Mouse (Mus musculus): ENCODE data around the gene AA467197. TPM values are rescaled to one million over a fixed set of nuclear protein-coding genes. Genes with fewer than 3 reads are reported as not detected.

The AA467197 gene
- polyA plus RNA-seq, 1 experiment, result 1.2 TPM

DNA sequence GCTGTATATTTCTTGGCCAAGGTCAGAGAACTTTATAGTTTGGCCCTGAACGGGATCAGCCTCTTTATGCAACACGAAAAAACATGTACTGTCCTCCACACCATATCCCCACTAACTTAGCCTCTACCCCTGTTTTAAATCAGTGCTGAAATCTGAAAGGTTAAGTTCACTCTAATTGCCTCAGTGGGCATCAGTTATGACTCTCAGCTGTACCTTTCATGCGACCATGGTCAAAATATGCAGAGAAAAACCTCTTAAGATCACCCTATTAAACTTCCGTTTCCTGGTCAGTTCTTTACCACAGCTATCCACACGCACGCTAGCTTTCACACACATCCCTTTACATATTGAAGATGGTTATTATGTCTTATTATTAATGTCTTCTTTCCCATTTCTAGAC, 6.9 kb upstream of the AA467197 start:
- Histone ChIP-seq H3K36me3 (ENCODE audit: control insufficient read depth, insufficient read depth) (peaks cover 5% of the 10 kb centered on the region), H3K27me3 (ENCODE audit: control insufficient read depth, insufficient read depth, insufficient read length) (no peaks in the 10 kb centered on the region), H3K79me2 (ENCODE audit: control insufficient read depth, insufficient read depth) (peaks cover 11% of the 10 kb centered on the region), H3K4me3 (peak overlapping the region; percentile 40), H3K4me2 (ENCODE audit: low read depth) (peak overlapping the region; percentile 81), H3ac (ENCODE audit: control insufficient read depth, insufficient read length) (no peak overlapping the region)
- TF ChIP-seq TCF3 (IDR thresholded peaks at IDR 0.05; ENCODE audit: insufficient read length, low read depth) (no peak), USF1 (IDR thresholded peaks at IDR 0.05; ENCODE audit: low read depth) (no peak), MYOD1 (IDR thresholded peaks at IDR 0.05; ENCODE audit: control insufficient read depth in 1 of 3, insufficient read length in 2 of 3, low read depth in 2 of 3) (no peak), MAX (IDR thresholded peaks at IDR 0.05; ENCODE audit: low read depth) (no peak), TCF12 (IDR thresholded peaks at IDR 0.05; ENCODE audit: insufficient read depth, poor library complexity, severe bottlenecking) (no peak), E2F4 (IDR thresholded peaks at IDR 0.05; ENCODE audit: insufficient read depth) (no peak), MYOG (IDR thresholded peaks at IDR 0.05; ENCODE audit: control insufficient read depth in 1 of 3, insufficient read depth in 1 of 3, insufficient read length in 2 of 3, low read depth in 2 of 3) (no peak), SRF (IDR thresholded peaks at IDR 0.05; ENCODE audit: control insufficient read depth, insufficient read length, low read depth) (no peak), POLR2A (IDR thresholded peaks at IDR 0.05; ENCODE audit: insufficient read length, low read depth) (no peak), POLR2AphosphoS2 (IDR thresholded peaks at IDR 0.05; ENCODE audit: insufficient read length, low read depth) (no peak), CEBPB (IDR thresholded peaks at IDR 0.05; ENCODE audit: insufficient read depth, poor library complexity, severe bottlenecking) (no peak), REST (IDR thresholded peaks at IDR 0.05; ENCODE audit: insufficient read depth, insufficient read length) (no peak)

- H3K4me2 ChIP-seq (ENCODE audit: low read depth), result peak overlapping the region; percentile 81
- peaks cover 5% of the 10 kb centered on the region for H3K36me3 ChIP-seq (ENCODE audit: control insufficient read depth, insufficient read depth)
- peak overlapping the region; percentile 40 for H3K4me3 ChIP-seq
- TF ChIP-seq TCF3 (IDR thresholded peaks at IDR 0.05; ENCODE audit: insufficient read length, low read depth) (no peak), POLR2AphosphoS2 (IDR thresholded peaks at IDR 0.05; ENCODE audit: insufficient read length, low read depth) (peak; percentile 43), E2F4 (IDR thresholded peaks at IDR 0.05; ENCODE audit: insufficient read depth) (no peak), MYOD1 (IDR thresholded peaks at IDR 0.05; ENCODE audit: control insufficient read depth in 1 of 3, insufficient read length in 2 of 3, low read depth in 2 of 3) (peak in 1 of 3 experiments; percentile 33), POLR2A (IDR thresholded peaks at IDR 0.05; ENCODE audit: insufficient read length, low read depth) (peak; percentile 67)
- H3K27me3 ChIP-seq (ENCODE audit: control insufficient read depth, insufficient read depth, insufficient read length), result no peaks in the 10 kb centered on the region
- H3K79me2 ChIP-seq (ENCODE audit: control insufficient read depth, insufficient read depth), result peaks cover 11% of the 10 kb centered on the region
- peak overlapping the region; percentile 77 for H3ac ChIP-seq (ENCODE audit: control insufficient read depth, insufficient read length)
Measured at GRCm38 (mm10) chr2:122630465-122631225, 6.1 kb upstream of the AA467197 start.

- peaks cover 5% of the 10 kb centered on the region for H3K36me3 ChIP-seq (ENCODE audit: control insufficient read depth, insufficient read depth)
- TF ChIP-seq MYOG (IDR thresholded peaks at IDR 0.05; ENCODE audit: control insufficient read depth in 1 of 3, insufficient read depth in 1 of 3, insufficient read length in 2 of 3, low read depth in 2 of 3) (peak in 1 of 3 experiments; percentile 12), E2F4 (IDR thresholded peaks at IDR 0.05; ENCODE audit: insufficient read depth) (no peak)
Measured at GRCm38 (mm10) chr2:122631226-122631801, 5.5 kb upstream of the AA467197 start.

GRCm38 (mm10) chr2:122637526-122637997, 776 bp downstream of the AA467197 start:
- TF ChIP-seq MYOD1 (IDR thresholded peaks at IDR 0.05; ENCODE audit: control insufficient read depth in 1 of 3, insufficient read length in 2 of 3, low read depth in 2 of 3) (no peak), REST (IDR thresholded peaks at IDR 0.05; ENCODE audit: insufficient read depth, insufficient read length) (peak; percentile 74)
- Histone ChIP-seq H3ac (ENCODE audit: control insufficient read depth, insufficient read length) (no peak overlapping the region), H3K4me3 (no peak overlapping the region), H3K36me3 (ENCODE audit: control insufficient read depth, insufficient read depth) (peaks cover under 1% of the 10 kb centered on the region), H3K79me2 (ENCODE audit: control insufficient read depth, insufficient read depth) (no peaks in the 10 kb centered on the region), H3K27me3 (ENCODE audit: control insufficient read depth, insufficient read depth, insufficient read length) (no peaks in the 10 kb centered on the region), H3K4me2 (ENCODE audit: low read depth) (peak overlapping the region; percentile 60)

More at GRCm38 (mm10) chr2:122631226-122631801, 5.5 kb upstream of the AA467197 start:
- H3K79me2 ChIP-seq (ENCODE audit: control insufficient read depth, insufficient read depth), result peaks cover 11% of the 10 kb centered on the region
- peak overlapping the region; percentile 77 for H3ac ChIP-seq (ENCODE audit: control insufficient read depth, insufficient read length)
- H3K4me3 ChIP-seq, result peak overlapping the region; percentile 40
- no peaks in the 10 kb centered on the region for H3K27me3 ChIP-seq (ENCODE audit: control insufficient read depth, insufficient read depth, insufficient read length)
- peak overlapping the region; percentile 71 for H3K4me2 ChIP-seq (ENCODE audit: low read depth)

GRCm38 (mm10) chr2:122638029-122638428, 1.2 kb downstream of the AA467197 start:
- H3K27me3 ChIP-seq (ENCODE audit: control insufficient read depth, insufficient read depth, insufficient read length), result no peaks in the 10 kb centered on the region
- H3K4me2 ChIP-seq (ENCODE audit: low read depth), result peak overlapping the region; percentile 60
- no peaks in the 10 kb centered on the region for H3K36me3 ChIP-seq (ENCODE audit: control insufficient read depth, insufficient read depth)
- no peak overlapping the region for H3ac ChIP-seq (ENCODE audit: control insufficient read depth, insufficient read length)
- H3K79me2 ChIP-seq (ENCODE audit: control insufficient read depth, insufficient read depth), result no peaks in the 10 kb centered on the region
- H3K4me3 ChIP-seq, result no peak overlapping the region
- TF ChIP-seq MAX (IDR thresholded peaks at IDR 0.05; ENCODE audit: low read depth), result no peak
- TF ChIP-seq TCF3 (IDR thresholded peaks at IDR 0.05; ENCODE audit: insufficient read length, low read depth), result no peak
- TF ChIP-seq MYOD1 (IDR thresholded peaks at IDR 0.05; ENCODE audit: control insufficient read depth in 1 of 3, insufficient read length in 2 of 3, low read depth in 2 of 3), result no peak
- TF ChIP-seq POLR2AphosphoS2 (IDR thresholded peaks at IDR 0.05; ENCODE audit: insufficient read length, low read depth), result no peak
- no peak for TF ChIP-seq E2F4 (IDR thresholded peaks at IDR 0.05; ENCODE audit: insufficient read depth)
- TF ChIP-seq MYOG (IDR thresholded peaks at IDR 0.05; ENCODE audit: control insufficient read depth in 1 of 3, insufficient read depth in 1 of 3, insufficient read length in 2 of 3, low read depth in 2 of 3), result no peak
- TF ChIP-seq SRF (IDR thresholded peaks at IDR 0.05; ENCODE audit: control insufficient read depth, insufficient read length, low read depth), result no peak
- no peak for TF ChIP-seq USF1 (IDR thresholded peaks at IDR 0.05; ENCODE audit: low read depth)
- no peak for TF ChIP-seq POLR2A (IDR thresholded peaks at IDR 0.05; ENCODE audit: insufficient read length, low read depth)
